Mouse (Mus musculus): ENCODE measurements at regions not wholly inside any gene's neighbourhood (a gene's known extent, or its start where the extent isn't known, plus 50 kb on each side); places are given as distances from the start of the nearest gene placed in this dataset.

DNA sequence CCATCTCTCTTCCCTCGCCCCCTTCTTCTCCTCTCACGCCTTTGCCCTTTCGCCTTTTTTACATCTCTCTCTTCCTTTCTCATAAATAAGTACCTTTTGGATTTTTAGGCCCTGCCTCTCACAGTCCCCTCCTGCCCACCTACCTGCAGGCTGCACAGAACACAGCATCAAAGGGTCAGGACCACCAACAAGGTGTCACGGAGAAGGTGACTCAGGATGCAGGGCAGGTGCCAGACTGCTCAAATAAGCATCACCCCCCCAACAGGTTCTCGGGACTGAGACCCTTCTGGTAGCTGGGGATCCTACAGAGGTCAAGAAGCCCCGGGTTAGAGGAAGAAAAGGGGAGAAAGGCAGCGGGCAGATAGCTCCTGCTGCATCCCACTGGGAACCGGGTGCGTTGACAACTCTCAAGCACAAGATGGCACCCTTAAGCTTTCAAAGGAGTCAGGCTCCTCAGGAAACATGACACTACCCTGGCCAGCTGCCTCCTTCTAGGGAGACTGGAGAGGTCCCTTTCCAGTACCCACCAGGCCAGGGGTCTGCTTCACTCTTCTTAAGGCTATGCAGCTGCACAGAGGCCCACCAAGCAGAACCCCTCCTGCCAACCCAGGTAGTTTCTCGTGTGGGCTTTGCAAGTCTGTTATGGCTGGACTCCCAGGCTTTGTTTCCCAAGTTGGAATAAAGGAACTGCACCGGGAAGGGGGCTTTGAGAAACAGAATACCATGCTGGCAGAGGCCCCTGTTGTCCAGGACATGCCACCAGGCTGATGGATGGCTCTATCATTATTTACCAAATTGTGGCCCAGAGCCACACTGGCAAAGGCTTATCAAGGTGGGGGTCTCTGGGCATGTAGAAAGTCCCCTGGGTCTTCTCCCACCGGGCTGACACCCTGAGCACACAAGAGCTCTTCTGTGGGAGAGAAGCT, 120.9 kb upstream of the Mki67 start:
- Histone ChIP-seq H3K4me2 (ENCODE audit: low read depth, low read length) (no peak overlapping the region), H3K9ac (replicated peaks; ENCODE audit: low read length) (no peak overlapping the region), H3K36me3 (ENCODE audit: insufficient read depth, low read length) (no peaks in the 10 kb centered on the region), H3K4me1 (ENCODE audit: insufficient read depth, low read length) (peaks cover 5% of the 10 kb centered on the region; the same call in 1 of the 2 replicates), H3K9me3 (ENCODE audit: low read length) (no peaks in the 10 kb centered on the region), H3K27me3 (ENCODE audit: insufficient read depth, low read length) (no peaks in the 10 kb centered on the region), H3K27ac (no peak overlapping the region), H3K4me3 (ENCODE audit: low read length) (no peak overlapping the region)
- peak; percentile 89 for TF ChIP-seq CTCF (IDR thresholded peaks at IDR 0.05; ENCODE audit: low read depth)
- WGBS: 31% methylated on average over 12 of the region's 12 CpGs
- DNase-seq (ENCODE audit: low spot score) (peak; percentile 95), ATAC-seq (peak; percentile 84)

- Histone ChIP-seq H3K27ac (no peak overlapping the region), H3K9me3 (ENCODE audit: low read length) (no peaks in the 10 kb centered on the region), H3K9ac (replicated peaks; ENCODE audit: low read length) (no peak overlapping the region), H3K4me1 (ENCODE audit: insufficient read depth, low read length) (no peaks in the 10 kb centered on the region), H3K4me2 (ENCODE audit: low read depth, low read length) (no peak overlapping the region), H3K36me3 (ENCODE audit: insufficient read depth, low read length) (no peaks in the 10 kb centered on the region), H3K4me3 (ENCODE audit: low read length) (no peak overlapping the region), H3K27me3 (ENCODE audit: insufficient read depth, low read length) (no peaks in the 10 kb centered on the region)
- TF ChIP-seq CTCF (IDR thresholded peaks at IDR 0.05; ENCODE audit: low read depth): no peak
- no peak for DNase-seq (ENCODE audit: low spot score)
- no peak for ATAC-seq
- 60% methylated on average over 5 of the region's 5 CpGs for WGBS
Measured at GRCm38 (mm10) chr7:135844018-135844417, 127.9 kb upstream of the Mki67 start.

GRCm38 (mm10) chr7:135847304-135847703, 131.1 kb upstream of the Mki67 start:
- no peak overlapping the region for H3K27ac ChIP-seq
- WGBS: 78% methylated on average over 9 of the region's 9 CpGs
- H3K9me3 ChIP-seq (ENCODE audit: low read length): no peaks in the 10 kb centered on the region
- H3K9ac ChIP-seq (replicated peaks; ENCODE audit: low read length): no peak overlapping the region
- TF ChIP-seq CTCF (IDR thresholded peaks at IDR 0.05; ENCODE audit: low read depth): no peak
- ATAC-seq: no peak
- H3K36me3 ChIP-seq (ENCODE audit: insufficient read depth, low read length): no peaks in the 10 kb centered on the region
- no peaks in the 10 kb centered on the region; the same call in 1 of the 2 replicates for H3K27me3 ChIP-seq (ENCODE audit: insufficient read depth, low read length)
- no peak overlapping the region for H3K4me3 ChIP-seq (ENCODE audit: low read length)
- DNase-seq (ENCODE audit: low spot score): no peak
- H3K4me2 ChIP-seq (ENCODE audit: low read depth, low read length): no peak overlapping the region
- no peaks in the 10 kb centered on the region for H3K4me1 ChIP-seq (ENCODE audit: insufficient read depth, low read length)

- H3K4me1 ChIP-seq (ENCODE audit: insufficient read depth, low read length): no peaks in the 10 kb centered on the region
- H3K9me3 ChIP-seq (ENCODE audit: low read length): no peaks in the 10 kb centered on the region
- no peak overlapping the region for H3K27ac ChIP-seq
- no peak for TF ChIP-seq CTCF (IDR thresholded peaks at IDR 0.05; ENCODE audit: low read depth)
- H3K4me3 ChIP-seq (ENCODE audit: low read length): no peak overlapping the region
- no peak overlapping the region for H3K9ac ChIP-seq (replicated peaks; ENCODE audit: low read length)
- H3K36me3 ChIP-seq (ENCODE audit: insufficient read depth, low read length): no peaks in the 10 kb centered on the region
- 72% methylated on average over 4 of the region's 4 CpGs for WGBS
- no peak overlapping the region for H3K4me2 ChIP-seq (ENCODE audit: low read depth, low read length)
- ATAC-seq (no peak), DNase-seq (ENCODE audit: low spot score) (no peak)
- no peaks in the 10 kb centered on the region; the same call in 1 of the 2 replicates for H3K27me3 ChIP-seq (ENCODE audit: insufficient read depth, low read length)
Measured at GRCm38 (mm10) chr7:135848170-135848569, 132.0 kb upstream of the Mki67 start.

DNA sequence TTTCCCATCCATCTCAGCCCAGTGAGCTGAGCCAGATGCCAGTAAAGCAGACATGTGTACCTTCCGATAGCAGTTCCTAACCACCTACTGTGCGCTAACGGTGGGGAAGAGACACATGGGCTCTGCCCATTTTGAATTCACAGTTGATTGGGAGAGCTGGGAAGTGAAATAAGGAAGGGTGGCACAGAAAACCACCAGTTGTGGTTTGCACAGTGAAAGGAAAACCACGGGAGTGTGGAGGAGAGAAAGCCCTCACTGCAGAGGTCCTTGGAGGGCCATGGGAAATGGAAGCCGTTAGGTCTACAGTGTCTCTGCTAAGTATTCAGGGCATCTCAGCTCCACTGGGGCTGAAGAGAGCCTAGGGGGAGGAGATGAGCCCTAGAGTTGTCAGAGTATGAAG, 132.7 kb upstream of the Mki67 start:
- DNase-seq (ENCODE audit: low spot score): no peak
- no peaks in the 10 kb centered on the region; the same call in 1 of the 2 replicates for H3K27me3 ChIP-seq (ENCODE audit: insufficient read depth, low read length)
- no peaks in the 10 kb centered on the region for H3K9me3 ChIP-seq (ENCODE audit: low read length)
- no peaks in the 10 kb centered on the region for H3K36me3 ChIP-seq (ENCODE audit: insufficient read depth, low read length)
- no peak overlapping the region for H3K4me2 ChIP-seq (ENCODE audit: low read depth, low read length)
- TF ChIP-seq CTCF (IDR thresholded peaks at IDR 0.05; ENCODE audit: low read depth): no peak
- WGBS: 68% methylated on average over 5 of the region's 5 CpGs
- H3K9ac ChIP-seq (replicated peaks; ENCODE audit: low read length): no peak overlapping the region
- no peak overlapping the region for H3K4me3 ChIP-seq (ENCODE audit: low read length)
- no peaks in the 10 kb centered on the region for H3K4me1 ChIP-seq (ENCODE audit: insufficient read depth, low read length)
- no peak overlapping the region for H3K27ac ChIP-seq
- ATAC-seq: no peak

GRCm38 (mm10) chr7:135853127-135853813, 137.1 kb upstream of the Mki67 start:
- WGBS: 5% methylated on average over 39 of the region's 39 CpGs
- peak; percentile 59 for ATAC-seq
- no peak overlapping the region for H3K27ac ChIP-seq
- H3K36me3 ChIP-seq (ENCODE audit: insufficient read depth, low read length): no peaks in the 10 kb centered on the region
- peak overlapping the region; percentile 31 for H3K4me3 ChIP-seq (ENCODE audit: low read length)
- TF ChIP-seq CTCF (IDR thresholded peaks at IDR 0.05; ENCODE audit: low read depth): no peak; the same call in 1 of the 2 replicates
- H3K4me1 ChIP-seq (ENCODE audit: insufficient read depth, low read length): no peaks in the 10 kb centered on the region
- DNase-seq (ENCODE audit: low spot score): peak; percentile 73
- H3K9me3 ChIP-seq (ENCODE audit: low read length): no peaks in the 10 kb centered on the region
- H3K4me2 ChIP-seq (ENCODE audit: low read depth, low read length): peak overlapping the region; percentile 60
- H3K27me3 ChIP-seq (ENCODE audit: insufficient read depth, low read length): no peaks in the 10 kb centered on the region; the same call in 1 of the 2 replicates
- 0 out of 2 replicates have a peak overlapping the region, but pooled peaks have one; percentile 21 for H3K9ac ChIP-seq (replicated peaks; ENCODE audit: low read length)

All from hindbrain, postnatal 0 days (tissue).